Mouse (Mus musculus) CH12.LX (cell line): ENCODE results near the gene Ndufb5.

Experiments
- BHLHE40 ChIP-seq: IDR thresholded peaks from 2 replicates; pipeline ENCODE4 v1.6.1; 2011; ENCODE audit warnings: mild to moderate bottlenecking, low read depth, low read length, improper control_type of control experiment
- CHD2 ChIP-seq: IDR thresholded peaks from 2 replicates; pipeline ENCODE4 v1.6.1; 2011; ENCODE audit warnings: low read length, improper control_type of control experiment
- CTCF ChIP-seq, 2 experiments: IDR thresholded peaks in 1 of 2; conservative IDR thresholded peaks in 1 of 2; 2 replicates each; pipeline ENCODE4 v1.5.1; 2011 to 2012; ENCODE audit warnings: low read depth in 2 of 2, low read length in 2 of 2, improper control_type of control experiment in 1 of 2, inconsistent platforms in 1 of 2, mild to moderate bottlenecking in 1 of 2, moderate library complexity in 1 of 2
- E2F4 ChIP-seq: IDR thresholded peaks from 2 replicates; pipeline ENCODE4 v1.6.1; 2011; ENCODE audit warnings: low read depth, low read length, improper control_type of control experiment; ENCODE audit not compliant: insufficient replicate concordance
- KAT2A ChIP-seq: IDR thresholded peaks from 2 replicates; pipeline ENCODE4 v1.6.1; 2012; ENCODE audit warnings: low read length, improper control_type of control experiment, inconsistent platforms; ENCODE audit not compliant: insufficient replicate concordance
- NRF1 ChIP-seq: IDR thresholded peaks from 2 replicates; pipeline ENCODE4 v1.6.1; 2014; ENCODE audit warnings: low read depth, mild to moderate bottlenecking, inconsistent platforms, low read length, improper control_type of control experiment, moderate library complexity
- POLR2A ChIP-seq: IDR thresholded peaks from 2 replicates; pipeline ENCODE4 v1.6.1; 2011; ENCODE audit warnings: low read depth, mild to moderate bottlenecking, improper control_type of control experiment, low read length
- RAD21 ChIP-seq: IDR thresholded peaks from 2 replicates; pipeline ENCODE4 v1.6.1; 2011; ENCODE audit warnings: low read depth, mild to moderate bottlenecking, low read length, improper control_type of control experiment, moderate library complexity
- TCF12 ChIP-seq: IDR thresholded peaks from 2 replicates; pipeline ENCODE4 v1.6.1; 2014; ENCODE audit warnings: low read depth, mild to moderate bottlenecking, inconsistent platforms, low read length, improper control_type of control experiment
- UBTF ChIP-seq: IDR thresholded peaks from 2 replicates; pipeline ENCODE4 v1.6.1; 2012; ENCODE audit warnings: low read depth, mild to moderate bottlenecking, inconsistent platforms, low read length, improper control_type of control experiment, moderate library complexity
- USF1 ChIP-seq: IDR thresholded peaks from 2 replicates; pipeline ENCODE4 v1.6.1; 2014; ENCODE audit warnings: low read depth, mild to moderate bottlenecking, inconsistent platforms, low read length, improper control_type of control experiment
- ZKSCAN1 ChIP-seq: IDR thresholded peaks from 2 replicates; pipeline ENCODE4 v1.6.1; 2012; ENCODE audit warnings: low read depth, inconsistent platforms, low read length, improper control_type of control experiment, borderline replicate concordance
- ZMIZ1 ChIP-seq: IDR thresholded peaks from 2 replicates; pipeline ENCODE4 v1.6.1; 2012; ENCODE audit warnings: low read depth, mild to moderate bottlenecking, inconsistent platforms, low read length, improper control_type of control experiment
- ZNF384 ChIP-seq: IDR thresholded peaks from 2 replicates; pipeline ENCODE4 v1.6.1; 2012; ENCODE audit warnings: low read depth, low read length, improper control_type of control experiment, inconsistent platforms

- TF ChIP-seq CTCF (conservative IDR thresholded peaks at IDR 0.05 in 1 of 2, IDR thresholded peaks at IDR 0.05 in 1 of 2; ENCODE audit: low read depth in 2 of 2, low read length in 2 of 2) (no peak), KAT2A (no peak), POLR2A (no peak), TCF12 (no peak), ZMIZ1 (no peak), E2F4 (no peak), NRF1 (no peak), RAD21 (no peak), CHD2 (no peak), UBTF (no peak), USF1 (no peak), ZNF384 (no peak), BHLHE40 (no peak), ZKSCAN1 (no peak)
Measured at GRCm38 (mm10) chr3:32691841-32692240, 44.9 kb upstream of the Ndufb5 start.
